Mouse (Mus musculus) liver, embryonic 16.5 days (tissue): ENCODE results near the gene Gtf2f2. TPM values are rescaled to one million over a fixed set of nuclear protein-coding genes. Genes with fewer than 3 reads are reported as not detected.
A peak's percentile ranks its signal among the peaks of the same experiment; 100 is the strongest.
"Not testable (repeated sequence)": the region's sequence is repeated elsewhere in the genome, so short reads cannot be mapped to it uniquely, and the experiment has no call there.

Experiments
- ATAC-seq: fragments of 200-750 bp; cut with Nextera tagmentation; 2 replicates; pipeline ENCODE4 v1.8.0; 2017; ENCODE audit warnings: low read depth, mild to moderate bottlenecking, moderate number of reproducible peaks, moderate library complexity
- H3K27ac ChIP-seq: fragments of 300-500 bp; sonication (generic); 2 replicates; pipeline ENCODE4 v1.5.1; 2014; ENCODE audit warnings: mild to moderate bottlenecking, low read length
- H3K27me3 ChIP-seq: fragments of 300-500 bp; sonication (generic); 2 replicates; pipeline ENCODE4 v1.6.1; 2014; ENCODE audit warnings: low read depth, low read length, mixed read lengths; ENCODE audit not compliant: control insufficient read depth, insufficient read depth
- H3K36me3 ChIP-seq: fragments of 300-500 bp; sonication (generic); 2 replicates; pipeline ENCODE4 v1.6.1; 2014; ENCODE audit warnings: mild to moderate bottlenecking; ENCODE audit not compliant: control insufficient read depth, insufficient read depth
- H3K4me1 ChIP-seq: fragments of 300-500 bp; sonication (generic); 2 replicates; pipeline ENCODE4 v1.6.1; 2014; ENCODE audit warnings: low read depth, low read length, mixed read lengths; ENCODE audit not compliant: control insufficient read depth
- H3K4me2 ChIP-seq: fragments of 300-500 bp; sonication (generic); 2 replicates; pipeline ENCODE4 v1.6.1; 2014; ENCODE audit warnings: low read depth, low read length, mixed read lengths
- H3K4me3 ChIP-seq: fragments of 300-500 bp; sonication (generic); 2 replicates; pipeline ENCODE4 v1.5.1; 2014; ENCODE audit warnings: low read depth, mild to moderate bottlenecking, low read length
- H3K9ac ChIP-seq: fragments of 300-500 bp; sonication (generic); 2 replicates; pipeline ENCODE4 v1.6.1; 2014; ENCODE audit warnings: low read depth, low read length
- H3K9me3 ChIP-seq: fragments of 300-500 bp; sonication (generic); replicated peaks from 2 replicates; pipeline ENCODE4 v1.6.1; 2016; ENCODE audit warnings: low read length; ENCODE audit not compliant: control insufficient read depth
- WGBS: fragments of 180-500 bp; shearing (Covaris S2); extraction: QIAGEN DNeasy Blood & Tissue Kit; methylation state at CpG from one replicate; pipeline ENCODE4 v1.1.7; 2014; ENCODE audit not compliant: insufficient replicate concordance; 5-methylcytosine and 5-hydroxymethylcytosine counted together
- polyA plus RNA-seq: library from polyadenylated mRNA; unstranded; fragments of >200 nt; fragmentation: Nextera tagmentation; extraction: Ambion mirVana; gene quantifications from 2 replicates; pipeline ENCODE4 v1.2.1, GENCODE M21; 2015

Gene Gtf2f2
- polyA plus RNA-seq, 1 experiment from 2014 or later = 15.4 TPM

GRCm38 (mm10) chr14:75871111-75871510 lies 139.6 kb downstream of the Gtf2f2 start:
- no peak for ATAC-seq
- H3K36me3 ChIP-seq = no peaks in the 10 kb centered on the region
- H3K27ac ChIP-seq = no peak overlapping the region
- H3K4me3 ChIP-seq = no peak overlapping the region
- H3K9me3 ChIP-seq = no peaks in the 10 kb centered on the region
- no peak overlapping the region for H3K9ac ChIP-seq
- no peaks in the 10 kb centered on the region for H3K4me1 ChIP-seq
- H3K4me2 ChIP-seq = no peak overlapping the region
- 15% methylated on average over 4 of the region's 5 CpGs for WGBS
- H3K27me3 ChIP-seq = no peaks in the 10 kb centered on the region

- Histone ChIP-seq H3K36me3 (no peaks in the 10 kb centered on the region), H3K4me1 (no peaks in the 10 kb centered on the region), H3K9ac (no peak overlapping the region), H3K4me3 (no peak overlapping the region), H3K27ac (no peak overlapping the region), H3K27me3 (no peaks in the 10 kb centered on the region), H3K4me2 (0 out of 2 replicates have a peak overlapping the region, but pooled peaks have one; percentile 12), H3K9me3 (no peaks in the 10 kb centered on the region)
- 24% methylated on average over 9 of the region's 10 CpGs for WGBS
- ATAC-seq = no peak
Measured at GRCm38 (mm10) chr14:75870631-75871030, 140.0 kb downstream of the Gtf2f2 start.

- 65% methylated on average over 14 of the region's 14 CpGs for WGBS
- no peak overlapping the region for H3K4me2 ChIP-seq
- H3K27me3 ChIP-seq = no peaks in the 10 kb centered on the region
- H3K36me3 ChIP-seq = no peaks in the 10 kb centered on the region
- peak; percentile 77 for ATAC-seq
- H3K4me3 ChIP-seq = no peak overlapping the region
- peak overlapping the region; percentile 60 for H3K27ac ChIP-seq
- no peak overlapping the region for H3K9ac ChIP-seq
- no peaks in the 10 kb centered on the region for H3K4me1 ChIP-seq
- no peaks in the 10 kb centered on the region for H3K9me3 ChIP-seq
Measured at GRCm38 (mm10) chr14:75869769-75870363, 140.8 kb downstream of the Gtf2f2 start.

GRCm38 (mm10) chr14:75868028-75868427 lies 142.6 kb downstream of the Gtf2f2 start:
- not testable (repeated sequence) for H3K9ac ChIP-seq, H3K9me3 ChIP-seq, H3K36me3 ChIP-seq, H3K27ac ChIP-seq, H3K4me2 ChIP-seq, H3K27me3 ChIP-seq, H3K4me1 ChIP-seq, H3K4me3 ChIP-seq, ATAC-seq
- 46% methylated on average over 3 of the region's 3 CpGs for WGBS

GRCm38 (mm10) chr14:75866706-75867333 lies 143.8 kb downstream of the Gtf2f2 start:
- Histone ChIP-seq H3K36me3 (no peaks in the 10 kb centered on the region), H3K27me3 (no peaks in the 10 kb centered on the region), H3K4me1 (no peaks in the 10 kb centered on the region), H3K4me3 (no peak overlapping the region), H3K9me3 (no peaks in the 10 kb centered on the region), H3K9ac (no peak overlapping the region), H3K27ac (no peak overlapping the region), H3K4me2 (no peak overlapping the region)
- WGBS = 66% methylated on average over 9 of the region's 9 CpGs
- no peak for ATAC-seq

- H3K9ac ChIP-seq = no peak overlapping the region
- H3K4me2 ChIP-seq = no peak overlapping the region
- H3K36me3 ChIP-seq = no peaks in the 10 kb centered on the region
- no peaks in the 10 kb centered on the region for H3K4me1 ChIP-seq
- no peak overlapping the region for H3K4me3 ChIP-seq
- H3K9me3 ChIP-seq = no peaks in the 10 kb centered on the region
- H3K27me3 ChIP-seq = no peaks in the 10 kb centered on the region
- H3K27ac ChIP-seq = no peak overlapping the region
- ATAC-seq = peak; percentile 76; the same call in 1 of the 2 replicates
- 32% methylated on average over 7 of the region's 7 CpGs for WGBS
Measured at GRCm38 (mm10) chr14:75863549-75864409, 146.9 kb downstream of the Gtf2f2 start.

GRCm38 (mm10) chr14:75862701-75863100 lies 148.0 kb downstream of the Gtf2f2 start:
- Histone ChIP-seq H3K4me3 (no peak overlapping the region), H3K27me3 (no peaks in the 10 kb centered on the region), H3K9ac (no peak overlapping the region), H3K27ac (no peak overlapping the region), H3K9me3 (no peaks in the 10 kb centered on the region), H3K36me3 (no peaks in the 10 kb centered on the region), H3K4me2 (no peak overlapping the region), H3K4me1 (no peaks in the 10 kb centered on the region)
- 72% methylated on average over 6 of the region's 6 CpGs for WGBS
- no peak for ATAC-seq

GRCm38 (mm10) chr14:75859619-75860018 lies 151.0 kb downstream of the Gtf2f2 start:
- 56% methylated on average over 2 of the region's 2 CpGs for WGBS
- Histone ChIP-seq H3K36me3 (no peaks in the 10 kb centered on the region), H3K4me3 (no peak overlapping the region), H3K27ac (no peak overlapping the region), H3K9ac (no peak overlapping the region), H3K4me2 (no peak overlapping the region), H3K4me1 (no peaks in the 10 kb centered on the region), H3K9me3 (no peaks in the 10 kb centered on the region), H3K27me3 (no peaks in the 10 kb centered on the region)
- no peak for ATAC-seq

GRCm38 (mm10) chr14:75858181-75858580 lies 152.5 kb downstream of the Gtf2f2 start:
- Histone ChIP-seq H3K27me3 (no peaks in the 10 kb centered on the region), H3K9ac (no peak overlapping the region), H3K4me1 (no peaks in the 10 kb centered on the region), H3K4me3 (no peak overlapping the region), H3K4me2 (no peak overlapping the region), H3K36me3 (no peaks in the 10 kb centered on the region), H3K27ac (no peak overlapping the region), H3K9me3 (no peaks in the 10 kb centered on the region)
- 53% methylated on average over 2 of the region's 2 CpGs for WGBS
- ATAC-seq = no peak
